Mouse (Mus musculus) gastrocnemius, postnatal 10 days (tissue): ENCODE data around the gene Lhx9. TPM values are rescaled to one million over a fixed set of nuclear protein-coding genes. Genes with fewer than 3 reads are reported as not detected.

Experiments
- DNase-seq: peaks from one replicate; pipeline ENCODE4 v3.0.0; 2021; ENCODE audit warnings: mixed read lengths
- total RNA-seq, 2 experiments: library from RNA; stranded (reverse); gene quantifications; 2 replicates each; pipeline ENCODE4 v1.2.3; 2021

The Lhx9 gene
- total RNA-seq, 2 experiments from 2014 or later, result not detected

GRCm38 (mm10) chr1:138839809-138840430 lies 8.5 kb downstream of the Lhx9 start:
- DNase-seq, result no peak

DNA sequence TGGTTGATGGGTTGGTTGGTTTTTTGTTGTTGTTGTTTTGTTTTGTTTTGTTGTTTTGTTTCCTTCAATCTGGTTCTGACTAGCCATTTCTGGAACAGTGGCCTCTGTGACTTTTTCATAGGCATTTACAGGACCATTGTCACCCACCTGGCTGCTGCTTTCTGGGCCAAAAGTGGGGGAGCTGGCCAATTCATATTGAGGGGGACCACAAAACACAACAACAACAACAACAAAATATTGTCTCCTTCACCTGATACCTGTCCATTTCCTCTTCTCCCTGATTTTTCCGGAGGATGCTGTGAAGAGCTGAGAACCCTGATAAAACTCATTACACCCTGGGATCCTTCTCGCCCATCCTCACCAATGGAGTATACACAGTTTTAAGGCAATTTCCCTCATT lies 9.1 kb downstream of the Lhx9 start:
- DNase-seq, result no peak

DNA sequence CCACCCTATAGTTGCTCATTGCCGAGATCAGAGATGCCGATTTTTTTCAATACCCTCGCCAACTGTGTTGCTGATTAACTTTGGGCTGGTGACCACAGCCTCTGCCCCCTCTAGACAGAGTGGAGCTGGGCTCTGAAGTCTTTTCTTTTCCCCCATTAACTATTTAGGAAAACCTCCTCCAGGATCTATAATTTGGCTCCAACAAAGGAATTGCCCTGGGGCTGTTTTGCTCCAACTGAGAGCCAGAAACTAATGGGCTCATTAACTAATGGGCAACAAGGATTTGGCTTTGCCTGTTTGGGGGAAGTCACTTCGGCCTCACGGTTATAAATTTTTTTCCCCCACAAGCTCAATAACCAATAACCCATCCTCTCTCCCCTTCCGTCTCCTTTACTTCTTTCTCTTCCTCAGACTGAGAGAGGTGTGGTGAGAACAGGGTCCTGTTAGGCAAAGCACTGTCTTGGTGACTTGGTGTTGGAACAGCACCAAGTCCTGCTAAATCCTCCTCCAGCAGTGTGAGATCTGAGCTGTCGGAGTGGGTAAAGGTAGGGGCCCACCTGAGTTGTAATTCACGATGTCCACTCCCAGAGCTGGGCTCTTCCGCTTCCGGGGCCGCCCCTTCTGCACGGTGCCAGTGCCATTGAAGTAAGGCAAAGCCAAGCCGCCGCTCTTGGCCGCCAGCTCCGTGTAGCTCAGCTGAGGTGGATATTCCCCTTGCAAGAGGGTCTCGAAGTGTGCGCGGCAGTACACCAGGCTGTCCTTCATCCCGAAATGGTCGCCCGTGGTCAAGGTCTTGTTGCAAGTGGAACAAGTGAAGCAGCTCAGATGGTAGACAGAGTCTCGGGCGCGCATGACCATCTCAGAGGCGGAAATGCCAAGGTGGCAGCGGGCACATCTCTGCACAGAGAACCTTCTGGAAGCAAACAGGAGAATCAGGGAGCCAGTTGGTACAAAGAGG lies 10.3 kb downstream of the Lhx9 start:
- no peak for DNase-seq

DNA sequence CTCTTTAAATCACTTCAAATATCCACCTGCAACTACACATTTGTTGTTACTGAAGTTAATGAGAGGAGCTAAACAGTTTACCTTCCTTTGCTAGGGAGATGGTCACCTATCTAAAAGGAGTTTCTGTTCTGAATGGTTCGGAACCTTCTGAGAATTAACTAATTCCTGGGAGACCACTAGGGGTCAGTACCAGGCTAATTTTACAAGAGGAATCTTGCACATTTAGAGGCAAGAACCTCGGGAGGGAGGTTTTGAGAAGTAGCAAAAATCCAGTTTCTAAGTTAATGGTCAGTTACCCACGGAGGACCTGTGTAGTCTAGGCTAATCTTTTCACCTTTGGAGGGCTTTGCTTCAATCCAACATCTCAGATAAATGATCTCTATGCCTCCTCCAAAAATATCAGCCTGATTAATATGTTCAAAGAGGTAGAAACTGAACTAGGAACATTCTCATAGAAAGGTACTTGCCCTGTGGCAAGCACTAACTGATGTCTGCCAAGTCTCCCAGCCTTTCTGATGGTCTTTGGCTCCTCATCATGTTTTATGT lies 12.9 kb downstream of the Lhx9 start:
- DNase-seq, result no peak

- DNase-seq, result no peak
These were observed 17.1 kb downstream of the Lhx9 start for GRCm38 (mm10) chr1:138831309-138831708.

DNA sequence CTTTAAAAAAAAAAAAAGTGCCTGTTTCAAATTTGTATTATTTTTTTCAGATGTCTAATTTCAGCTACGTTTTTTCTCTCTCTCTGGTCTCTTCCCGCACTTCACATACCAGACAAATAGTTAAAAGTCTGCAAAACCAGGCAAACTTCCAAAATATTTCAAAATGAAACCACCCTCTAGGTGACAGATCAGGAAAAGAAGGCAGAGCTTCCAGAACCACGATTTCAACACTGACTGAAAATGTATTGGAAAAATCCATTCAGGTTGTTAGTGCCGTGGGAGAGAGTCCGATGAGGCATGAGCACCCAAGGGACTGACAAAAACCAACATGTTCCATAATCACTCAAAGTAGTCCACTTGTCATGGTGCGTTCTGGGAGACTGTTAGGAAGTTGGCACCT lies 21.5 kb downstream of the Lhx9 start:
- no peak for DNase-seq

DNA sequence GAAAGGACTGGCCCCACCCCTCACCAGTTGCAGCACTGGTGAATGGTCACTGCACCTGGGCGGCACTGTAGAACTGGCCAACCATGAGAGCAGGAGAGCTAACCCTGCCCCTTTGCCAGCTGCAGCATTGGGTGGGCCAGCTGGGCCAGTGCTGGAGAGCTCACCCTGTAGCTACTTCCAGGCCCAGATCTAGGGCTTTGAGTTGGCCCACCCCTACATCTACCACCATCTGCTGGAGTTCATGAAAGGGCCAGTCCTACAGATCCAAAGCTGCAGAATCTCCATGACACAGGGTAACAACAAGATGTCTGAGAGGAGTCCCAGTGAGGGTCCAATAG lies 25.4 kb downstream of the Lhx9 start:
- DNase-seq, result no peak

- DNase-seq, result no peak
These were observed 26.0 kb downstream of the Lhx9 start for GRCm38 (mm10) chr1:138822255-138822984.

DNA sequence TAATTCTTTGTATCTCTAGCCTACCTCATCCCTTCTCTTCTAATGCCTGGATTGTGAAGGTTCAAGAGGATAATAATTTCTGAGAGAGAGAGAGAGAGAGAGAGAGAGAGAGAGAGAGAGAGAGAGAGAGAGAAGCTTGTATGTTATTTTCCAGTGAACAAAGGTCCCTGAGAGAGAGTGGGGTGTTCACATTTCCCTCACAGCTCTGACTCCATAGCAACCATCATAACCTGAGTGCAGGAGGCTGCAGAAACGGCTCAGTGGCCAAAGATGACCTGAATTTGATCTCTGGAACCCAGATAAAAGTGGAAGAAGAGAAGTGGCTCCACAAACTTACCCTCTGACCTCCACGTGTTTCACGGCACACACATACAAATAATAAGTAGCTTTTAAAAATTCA lies 46.6 kb downstream of the Lhx9 start:
- no peak for DNase-seq

GRCm38 (mm10) chr1:138801296-138801695 lies 47.1 kb downstream of the Lhx9 start:
- DNase-seq, result no peak

- DNase-seq, result no peak
These were observed 48.6 kb downstream of the Lhx9 start for GRCm38 (mm10) chr1:138799692-138800314.

DNA sequence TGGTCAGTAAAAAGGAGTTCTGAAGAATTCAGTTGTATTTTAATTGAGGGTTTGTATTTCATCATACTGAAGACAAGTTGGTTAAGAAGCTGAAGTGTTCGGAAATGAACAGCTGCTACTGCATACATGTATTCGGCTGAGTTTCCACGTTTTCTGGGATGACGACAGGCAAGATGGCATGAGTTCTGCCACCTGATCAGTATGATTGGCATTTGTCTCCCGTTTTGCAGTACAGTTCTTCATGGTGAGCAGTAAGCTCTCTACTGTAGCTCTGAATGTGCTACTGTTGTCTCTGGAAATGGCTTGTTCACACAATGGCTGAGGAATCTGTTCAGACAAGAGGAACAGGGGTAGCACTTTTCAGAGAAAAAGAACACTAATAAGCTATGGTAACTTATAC lies 50.3 kb downstream of the Lhx9 start:
- DNase-seq, result no peak

DNA sequence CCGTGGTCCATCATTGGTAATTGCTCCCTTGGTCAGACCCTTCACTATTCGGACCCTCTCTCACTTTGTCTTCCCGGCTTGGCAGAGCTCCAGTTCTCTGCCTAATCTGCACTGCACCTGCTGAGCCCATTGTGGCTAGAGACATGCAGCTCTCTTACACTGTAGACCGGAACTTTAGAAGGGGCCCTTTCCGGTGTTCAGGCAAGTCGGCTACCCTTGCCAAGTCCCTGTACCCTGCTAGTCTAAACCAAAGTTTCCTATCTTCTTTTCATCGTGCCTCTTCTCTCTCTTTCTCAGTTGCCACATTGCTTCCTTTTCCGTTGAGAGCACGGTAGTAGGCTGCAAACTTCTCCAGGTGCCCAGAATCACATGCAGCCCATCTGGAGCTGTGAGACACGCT lies 62.5 kb downstream of the Lhx9 start:
- DNase-seq, result no peak

GRCm38 (mm10) chr1:138784019-138784418 lies 64.4 kb downstream of the Lhx9 start:
- no peak for DNase-seq

Other genes starting within 250 kb of the Lhx9 start
- gene Nek7, start 228.4 kb downstream of the Lhx9 start, total RNA-seq, result 10 to 100 TPM; 57.2 to 57.5 TPM
- gene 2310009B15Rik, start 8.3 kb upstream of the Lhx9 start, total RNA-seq, result 10 to 100 TPM; 18.1 to 19.8 TPM
- gene Dennd1b, start 114.9 kb upstream of the Lhx9 start, total RNA-seq, result 10 to 100 TPM; 20.2 to 23.6 TPM